Mouse (Mus musculus) left cerebral cortex, postnatal 14 days (tissue): ENCODE measurements around the gene Spats2l. TPM values are rescaled to one million over a fixed set of nuclear protein-coding genes. Genes with fewer than 3 reads are reported as not detected.

Experiments
- DNase-seq, 2 experiments: peaks; one replicate each; pipeline ENCODE4 v3.0.0; 2021 to 2022; ENCODE audit warnings: low spot score in 2 of 2, mixed read lengths in 1 of 2
- intact Hi-C: fragments of 180-260 bp; cut with DNase I; formaldehyde crosslinking; loops from one replicate; pipeline ENCODE4 v1.15.1; 2025
- long read RNA-seq, 2 experiments: library from polyadenylated mRNA; stranded (forward); transcript quantifications; one replicate each; pipeline ENCODE4 v2.0.0; 2021
- total RNA-seq, 2 experiments: library from RNA; stranded (reverse); gene quantifications; 2 replicates each; pipeline ENCODE4 v1.2.3; 2021

The Spats2l gene
- total RNA-seq = 10 to 100 TPM; 55.1 to 60.1 TPM
- long read RNA-seq, experiment 1, transcript Spats2l-206 (14 exons, 3,929 nt) = major isoform, 25 of 68 reads
- long read RNA-seq, experiment 1, partial matches to known transcripts = 1 of 68 reads
- long read RNA-seq, experiment 1, other reads (novel, unspliced or antisense) = 42 of 68 reads
- long read RNA-seq, experiment 2, transcript Spats2l-206 (14 exons, 3,929 nt) = major isoform, 30 of 66 reads
- long read RNA-seq, experiment 2, partial matches to known transcripts = 1 of 66 reads
- long read RNA-seq, experiment 2, other reads (novel, unspliced or antisense) = 35 of 66 reads

DNA sequence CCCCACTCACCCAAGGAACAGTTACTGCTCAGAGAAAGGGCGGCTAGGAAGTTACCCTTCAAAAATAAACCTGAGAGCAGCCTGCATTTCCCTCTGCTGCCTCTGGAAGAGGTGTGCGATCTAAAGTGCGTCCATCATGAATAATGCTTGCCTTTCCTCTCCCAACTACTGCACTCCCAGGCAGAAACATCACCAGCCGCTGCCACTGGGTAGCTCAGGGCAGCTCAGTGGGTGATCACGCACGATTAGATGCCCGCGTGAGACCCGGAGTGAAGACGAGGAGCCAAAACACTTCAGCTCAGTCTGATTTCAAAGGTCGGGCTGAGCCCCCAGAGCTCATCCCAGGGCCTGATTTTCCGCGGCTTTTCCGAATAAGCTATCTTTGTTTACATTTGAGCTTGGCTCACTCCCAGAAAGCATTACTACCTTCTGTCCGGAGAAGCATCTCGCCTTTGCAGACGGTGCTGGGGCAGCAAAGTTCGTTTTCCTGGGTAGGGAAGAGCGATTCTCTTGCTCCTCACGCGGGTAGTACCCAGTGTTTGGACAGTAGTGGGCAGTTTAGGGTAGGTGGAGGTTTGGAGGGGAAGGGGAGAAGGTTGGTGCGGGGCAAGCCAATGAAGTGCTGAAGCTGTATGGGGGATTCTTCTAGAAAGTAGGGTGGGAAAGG, at the start of gene Spats2l:
Spats2l (plus strand) TSS at position 162 of the 667 bp plus-strand sequence.
- intact Hi-C loops = loop anchor here (2.0 to 10.0 kb wide), 3 partner anchors 101 to 343 kb away; no protein-coding TSS in a partner anchor
- DNase-seq = peak; percentile 22 to 38

DNA sequence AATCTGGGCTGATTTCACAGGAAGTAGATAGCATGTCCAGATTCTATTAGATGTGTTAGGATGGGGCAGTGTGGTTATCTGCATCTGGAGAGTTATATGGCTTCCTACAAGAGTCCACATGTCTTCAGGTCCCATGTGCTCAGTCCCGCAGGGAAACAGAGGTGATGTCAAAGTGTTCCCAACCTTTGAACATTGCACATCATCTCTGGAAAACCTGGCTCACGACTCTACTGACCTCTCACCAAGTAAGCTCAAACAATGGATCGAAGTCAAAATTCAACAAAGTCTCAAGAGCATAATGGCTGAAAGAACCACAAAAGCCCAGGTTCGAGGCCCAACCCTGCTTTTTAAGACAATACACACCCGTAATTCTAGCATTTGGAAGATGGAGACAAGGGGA, 48.7 kb upstream of the Spats2l start:
- DNase-seq = no peak
- intact Hi-C loops = no loop called here

DNA sequence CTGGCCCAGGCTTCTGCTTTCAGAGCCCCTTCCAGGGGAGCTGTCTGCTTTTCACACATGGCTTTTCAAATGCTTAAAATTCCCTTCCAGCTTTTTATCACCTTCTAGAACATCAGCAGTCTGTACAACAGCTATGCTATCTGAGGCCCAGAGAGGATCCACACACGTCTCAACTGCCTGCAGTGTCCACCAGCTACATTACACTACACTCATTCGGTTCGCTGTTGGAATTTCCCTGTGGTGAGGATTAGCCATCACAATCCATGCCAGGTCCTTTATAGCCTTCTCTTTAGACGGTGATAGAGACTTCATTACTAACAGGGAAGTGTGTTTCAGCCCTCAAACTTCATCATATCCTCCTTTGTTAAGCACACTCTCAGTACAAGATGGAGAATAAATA, 38.1 kb upstream of the Spats2l start:
- no peak for DNase-seq
- intact Hi-C loops = no loop called here

DNA sequence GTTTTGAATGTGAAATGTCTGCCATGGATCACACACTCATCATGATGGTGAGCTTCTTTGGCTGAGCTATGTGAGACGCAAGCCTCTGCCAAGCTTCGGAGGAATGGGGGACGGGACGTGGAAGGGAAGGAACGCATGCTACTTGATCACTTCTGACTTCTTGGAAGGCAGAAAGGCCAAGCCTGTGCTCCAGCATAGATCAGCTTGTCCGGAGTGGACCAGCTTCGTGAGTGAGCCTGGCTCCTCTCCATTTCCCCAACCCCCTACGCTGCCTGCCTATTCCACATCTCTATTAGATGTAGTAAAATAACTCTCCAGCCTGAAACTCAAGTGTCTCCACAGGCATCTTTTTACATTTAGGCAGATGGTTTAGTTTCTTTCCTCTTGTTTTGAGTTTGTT, 32.2 kb upstream of the Spats2l start:
- intact Hi-C loops = no loop called here
- DNase-seq = no peak

DNA sequence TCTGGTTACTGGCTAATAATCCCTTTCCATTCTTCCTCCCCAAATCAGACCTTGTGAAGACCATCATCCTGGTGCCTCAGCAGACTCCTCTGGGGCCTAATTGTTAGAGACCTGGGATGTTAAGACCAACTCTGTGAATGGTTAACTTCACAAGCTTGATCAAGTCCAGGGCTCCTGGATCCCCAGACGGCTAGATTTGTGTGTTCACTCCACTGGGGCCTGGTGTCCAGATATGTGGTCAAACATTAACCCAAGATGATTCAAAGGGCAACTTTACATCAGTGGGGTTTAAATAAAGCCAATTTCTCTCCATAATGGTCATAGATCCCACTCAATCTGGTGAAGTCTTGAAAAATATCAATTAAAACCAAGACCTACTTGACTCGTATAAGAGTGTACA, 31.7 kb upstream of the Spats2l start:
- DNase-seq = no peak
- intact Hi-C loops = no loop called here

DNA sequence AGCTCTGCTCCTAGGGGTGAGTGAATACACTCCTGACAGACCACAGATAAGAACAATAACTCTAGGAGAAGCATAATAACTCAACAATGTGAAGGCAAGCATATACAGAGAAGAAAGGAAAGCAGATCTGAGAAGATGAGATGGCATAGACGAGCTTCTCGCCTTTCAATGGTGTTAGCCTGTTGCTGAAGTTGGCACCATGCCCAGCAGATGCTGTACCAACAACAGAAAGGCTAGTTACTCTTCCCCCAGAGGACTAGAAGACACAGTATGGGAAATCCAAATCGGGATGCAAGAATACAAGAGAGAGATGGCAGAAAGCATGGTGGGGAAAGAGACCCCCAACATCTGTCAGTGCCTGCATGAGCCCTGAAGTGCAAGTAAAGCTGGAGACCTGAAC, 22.2 kb upstream of the Spats2l start:
- DNase-seq = peak; percentile 7
- intact Hi-C loops = no loop called here

DNA sequence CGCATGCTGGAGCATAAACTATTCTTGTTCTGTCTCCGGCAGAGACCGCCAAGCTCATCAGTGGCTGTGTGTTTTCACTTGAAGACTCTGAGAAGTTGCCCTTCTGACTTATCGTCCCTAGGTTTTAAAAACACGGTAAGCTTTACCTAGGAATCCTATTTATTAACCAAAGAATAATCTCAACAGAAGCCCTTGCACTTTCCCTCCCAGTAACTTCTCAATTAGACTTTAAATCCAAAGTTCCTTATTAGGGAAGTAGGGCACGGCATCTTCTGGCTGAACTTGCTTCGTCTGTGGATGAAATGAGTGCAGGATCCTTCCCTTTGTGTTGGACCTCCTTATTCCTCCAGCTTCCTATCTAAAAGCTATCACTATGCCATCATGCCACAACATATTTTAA, 7.6 kb upstream of the Spats2l start:
- no peak for DNase-seq
- intact Hi-C loops = no loop called here

DNA sequence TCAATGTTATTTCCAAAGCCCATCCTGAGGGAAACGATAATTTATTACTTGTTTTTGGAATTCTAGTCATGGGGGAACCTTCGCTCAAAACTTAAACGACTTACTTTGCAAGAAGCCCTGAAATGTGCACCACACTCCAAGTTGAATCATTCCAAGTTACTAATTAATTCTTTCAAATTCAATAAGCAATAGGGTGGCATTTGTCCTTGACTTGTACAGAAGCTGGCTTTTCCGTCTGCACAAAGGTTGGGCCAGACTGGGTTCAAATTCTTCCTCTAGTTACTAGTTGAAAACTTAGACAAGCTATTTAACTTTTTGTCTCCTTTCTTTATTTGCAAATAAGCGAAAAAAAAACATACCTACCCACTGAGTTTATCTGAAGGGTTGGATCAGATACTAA, 636 bp upstream of the Spats2l start:
- no peak for DNase-seq
- intact Hi-C loops = loop anchor here (10.0 kb wide), 2 partner anchors 101 to 171 kb away; no protein-coding TSS in a partner anchor

DNA sequence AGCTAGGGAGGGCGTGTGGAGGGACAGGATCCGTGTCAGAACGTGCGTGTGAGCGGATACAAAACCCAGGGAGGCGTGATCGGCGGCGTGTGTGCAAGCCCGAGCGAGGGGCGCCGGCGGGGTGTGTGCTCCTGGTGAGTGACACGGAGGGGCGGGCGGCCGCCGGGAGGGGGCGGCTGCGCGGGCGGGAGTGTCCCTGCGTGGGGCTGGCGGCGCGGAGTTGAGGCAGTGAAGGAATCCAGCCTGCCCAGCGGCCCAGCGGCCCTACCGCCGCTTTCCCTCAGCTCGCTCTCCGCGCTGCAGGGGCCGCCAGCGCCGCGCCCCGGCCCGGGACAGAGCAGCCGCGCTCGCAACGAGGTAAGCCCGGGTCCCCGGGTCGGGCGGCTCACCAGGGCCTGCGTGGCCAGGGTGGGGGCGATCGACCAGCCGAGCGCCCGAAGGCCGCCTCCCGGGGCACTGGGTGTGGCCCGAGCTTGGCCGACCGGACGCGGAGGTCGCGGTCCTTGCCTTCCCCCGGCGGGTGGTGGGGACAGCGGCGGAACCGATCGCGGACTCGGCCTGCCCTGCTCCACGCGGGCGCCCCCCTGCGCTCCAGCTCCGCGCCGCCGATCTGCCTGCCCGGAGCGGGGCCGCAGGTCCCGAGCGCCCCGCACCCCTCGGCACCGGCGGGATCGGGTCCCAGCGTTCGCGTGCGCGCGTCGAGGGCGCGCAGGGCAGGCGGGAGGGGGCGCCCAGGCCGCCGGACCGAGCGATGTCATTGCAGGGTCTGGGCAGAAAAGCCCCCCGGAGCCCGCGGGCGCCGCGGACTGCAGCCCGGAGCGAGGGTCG, 920 bp downstream of the Spats2l start:
- intact Hi-C loops = loop anchor here (2.0 to 10.0 kb wide), 3 partner anchors 100 to 344 kb away; no protein-coding TSS in a partner anchor
- DNase-seq = peak; percentile 44 to 60

DNA sequence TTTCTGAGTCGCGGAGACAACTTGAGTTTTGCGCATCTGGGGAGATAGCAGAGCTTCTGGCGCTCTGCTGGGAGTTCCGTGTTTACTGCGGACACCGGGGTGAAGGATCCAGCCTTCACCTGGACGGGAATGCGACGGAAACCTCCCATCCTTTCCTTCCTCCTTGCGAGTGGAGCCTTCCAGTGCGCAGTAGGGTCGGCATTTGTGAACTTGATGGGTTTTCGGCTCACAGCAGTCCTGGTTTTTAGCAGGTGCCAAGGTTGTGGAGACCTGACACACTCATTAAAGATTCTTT, 1.5 kb downstream of the Spats2l start:
- intact Hi-C loops = loop anchor here (2.0 to 10.0 kb wide), 3 partner anchors 99 to 345 kb away; no protein-coding TSS in a partner anchor
- no peak for DNase-seq

DNA sequence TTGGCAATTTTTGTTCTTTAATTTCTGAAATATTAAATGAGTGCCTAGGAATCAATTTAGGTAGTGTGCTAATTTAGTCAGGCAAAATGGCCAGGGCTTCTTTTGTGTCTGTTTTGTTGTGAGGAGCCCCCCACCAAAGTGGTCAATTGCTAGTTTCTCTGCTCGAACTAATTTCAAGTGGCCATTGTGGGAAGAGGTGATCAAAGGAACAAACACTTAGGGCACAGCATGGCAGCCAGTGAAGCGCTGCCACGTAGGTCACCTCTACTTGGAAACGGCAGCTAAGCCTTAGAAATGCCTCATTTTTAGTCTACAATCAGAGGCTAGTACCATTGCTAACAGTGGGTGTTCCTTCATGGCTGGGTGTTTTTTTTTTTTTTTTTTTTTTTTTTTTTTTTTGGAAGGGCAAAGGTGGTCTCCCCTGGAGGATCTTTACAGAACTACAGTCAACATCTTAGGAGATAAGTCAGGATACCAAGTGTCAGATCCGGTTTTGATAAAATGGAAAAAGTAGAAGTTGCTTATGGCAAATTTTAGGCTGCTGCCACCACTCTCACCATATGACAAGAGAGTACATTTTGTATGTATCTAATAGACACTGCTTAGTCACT, 2.8 kb downstream of the Spats2l start:
- intact Hi-C loops = loop anchor here (10.0 kb wide), 2 partner anchors 98 to 168 kb away; no protein-coding TSS in a partner anchor
- DNase-seq = no peak

DNA sequence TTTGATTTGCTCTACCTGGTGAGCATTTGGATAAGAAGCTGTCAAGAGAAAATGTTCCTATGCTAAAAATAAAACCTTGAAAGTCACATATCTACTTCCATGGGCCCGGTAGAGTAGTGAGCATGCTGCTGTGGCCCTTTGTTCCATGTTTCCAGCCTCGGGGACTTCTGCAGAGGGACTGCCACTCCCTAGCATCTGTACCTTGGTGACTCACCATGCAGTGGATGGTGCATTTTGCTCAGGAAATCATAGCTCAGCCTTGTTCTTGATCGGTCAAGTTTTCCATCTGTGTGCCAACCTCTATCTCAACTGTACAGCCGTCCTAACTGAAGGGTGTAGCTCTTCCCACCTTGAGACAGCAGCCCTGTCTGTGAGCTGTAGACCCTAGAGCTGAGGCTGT, 10.3 kb downstream of the Spats2l start:
- no peak for DNase-seq
- intact Hi-C loops = no loop called here

DNA sequence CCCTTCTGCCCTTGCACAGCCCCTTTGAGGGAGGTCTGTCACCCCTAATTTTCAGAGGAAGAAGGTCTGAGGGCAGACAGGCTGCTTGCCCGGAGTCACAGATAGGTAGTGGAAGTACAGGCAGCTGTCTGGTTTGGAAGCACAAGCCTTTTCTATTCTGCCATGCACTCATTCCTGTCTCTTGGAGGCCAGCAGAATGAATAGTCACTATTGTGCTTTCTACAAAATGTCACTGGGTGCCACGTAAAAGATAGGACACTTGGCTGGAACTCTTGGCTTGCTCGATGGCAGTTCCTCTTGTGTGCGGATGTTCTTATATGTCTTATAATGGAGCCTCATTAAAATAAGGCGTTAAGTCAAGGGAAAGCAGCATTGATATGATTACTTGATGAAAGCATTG, 15.9 kb downstream of the Spats2l start:
- intact Hi-C loops = no loop called here
- no peak for DNase-seq

DNA sequence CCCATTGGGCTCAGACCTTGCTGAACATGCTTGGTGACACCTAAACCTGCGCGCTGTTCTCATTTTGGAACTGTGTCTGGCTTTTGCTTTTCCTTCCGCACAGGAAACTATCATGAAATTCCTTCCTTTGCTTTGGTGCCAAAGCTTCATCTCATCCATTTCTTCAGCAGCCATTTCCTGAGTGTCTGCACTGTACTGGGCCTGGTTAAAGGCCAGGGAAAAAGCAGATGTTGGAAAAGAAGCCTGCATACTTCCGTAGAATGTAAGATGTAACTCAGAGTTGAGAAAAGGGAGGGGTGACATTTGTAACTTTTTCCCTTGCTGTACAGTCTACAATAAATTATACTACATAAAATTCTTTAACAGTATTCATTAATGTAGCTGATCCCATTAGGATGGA, 18.2 kb downstream of the Spats2l start:
- DNase-seq = no peak
- intact Hi-C loops = no loop called here

DNA sequence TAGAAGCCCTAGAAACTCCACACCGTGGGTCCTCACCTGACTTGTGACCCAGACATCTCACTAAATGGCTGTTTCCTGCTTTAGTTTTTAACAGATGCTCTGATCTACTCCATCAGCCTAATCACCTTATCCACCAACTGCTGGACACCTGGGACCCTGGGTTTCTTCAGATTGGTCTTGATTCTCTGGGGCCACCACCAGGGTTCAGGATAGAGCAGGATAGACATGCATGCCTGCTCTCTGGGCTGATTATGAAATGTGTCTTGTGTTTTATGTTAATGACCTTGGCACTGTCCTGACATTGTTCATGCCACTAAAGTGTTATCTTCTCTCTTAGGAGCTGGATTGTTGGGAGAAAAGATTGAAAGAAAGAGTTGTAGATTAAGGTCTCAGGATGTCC, 21.9 kb downstream of the Spats2l start:
- intact Hi-C loops = no loop called here
- DNase-seq = no peak

DNA sequence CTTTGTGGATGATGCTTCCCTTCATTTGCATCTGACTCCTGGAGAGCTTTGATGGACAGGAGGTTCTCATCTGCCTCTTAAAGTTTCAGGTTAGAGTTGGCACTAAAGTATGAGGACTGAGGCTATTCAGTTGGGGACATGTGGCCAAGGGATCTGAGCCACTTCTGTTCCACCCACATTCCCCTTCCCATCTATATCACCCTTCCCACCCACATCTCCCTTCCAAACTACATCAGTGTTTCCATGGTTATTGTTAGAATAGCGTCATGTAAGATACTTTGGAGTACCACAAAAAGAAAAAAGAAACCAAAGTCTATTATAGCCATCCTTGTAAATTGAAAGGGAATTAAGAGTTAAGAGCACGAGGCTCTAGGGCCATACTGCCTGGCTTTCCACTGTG, 25.4 kb downstream of the Spats2l start:
- intact Hi-C loops = no loop called here
- no peak for DNase-seq

DNA sequence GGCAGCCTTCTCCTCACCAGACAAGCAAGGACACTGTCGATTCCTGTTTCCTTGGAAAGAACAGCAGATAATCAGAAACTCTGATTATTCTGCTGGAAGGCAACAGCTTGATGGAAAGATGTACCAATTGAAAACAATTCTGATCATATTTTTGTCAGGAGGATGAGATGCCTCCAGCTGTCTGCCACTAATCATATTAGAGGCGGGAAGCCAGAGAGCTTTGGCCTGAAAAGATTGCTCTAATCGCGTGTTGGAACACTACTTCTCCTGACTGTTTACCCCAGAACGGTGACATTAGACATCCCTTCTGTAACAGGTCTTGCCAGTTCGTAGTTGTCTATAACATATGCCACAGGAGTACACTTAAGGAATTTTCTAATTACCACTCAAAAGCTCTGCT, 26.9 kb downstream of the Spats2l start:
- intact Hi-C loops = no loop called here
- DNase-seq = no peak

DNA sequence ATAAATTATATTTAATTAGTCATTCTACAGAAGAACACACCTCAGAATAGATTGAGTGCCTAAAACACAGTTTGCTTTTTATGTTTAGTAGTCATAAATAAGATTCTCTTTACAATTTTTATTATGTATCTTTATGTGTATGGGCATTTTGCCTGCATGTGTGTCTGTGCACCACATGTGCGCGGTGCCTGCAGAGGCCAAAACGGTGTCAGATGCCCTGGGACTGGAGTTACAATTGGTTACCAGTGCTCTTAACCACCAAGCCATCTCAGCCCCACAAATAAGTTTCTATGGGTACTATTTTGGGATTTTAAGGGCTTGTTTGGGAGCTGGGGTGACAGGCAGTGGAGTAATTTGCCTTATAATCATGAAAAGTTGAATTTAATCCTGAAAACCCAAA, 32.2 kb downstream of the Spats2l start:
- intact Hi-C loops = no loop called here
- DNase-seq = no peak

DNA sequence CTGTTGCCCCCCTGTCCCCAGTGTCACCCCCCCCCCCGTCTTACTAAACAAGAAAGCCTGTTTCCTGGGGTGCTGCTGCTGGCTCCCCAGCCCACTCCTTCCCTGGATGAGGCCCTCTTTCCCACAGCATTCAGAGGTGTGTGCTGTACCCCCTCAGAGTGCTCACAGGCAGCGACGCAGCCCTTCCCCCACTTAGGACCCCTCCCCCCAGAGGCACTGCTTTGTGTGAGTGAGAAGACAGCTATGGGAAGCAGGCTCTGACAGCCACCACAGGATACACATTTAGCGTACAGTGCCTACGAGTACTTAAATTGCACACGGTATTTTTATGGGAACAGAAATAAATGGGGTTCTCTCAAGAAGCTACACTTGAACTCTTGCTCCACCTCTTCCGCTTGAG, 33.9 kb downstream of the Spats2l start:
- DNase-seq = no peak
- intact Hi-C loops = no loop called here

DNA sequence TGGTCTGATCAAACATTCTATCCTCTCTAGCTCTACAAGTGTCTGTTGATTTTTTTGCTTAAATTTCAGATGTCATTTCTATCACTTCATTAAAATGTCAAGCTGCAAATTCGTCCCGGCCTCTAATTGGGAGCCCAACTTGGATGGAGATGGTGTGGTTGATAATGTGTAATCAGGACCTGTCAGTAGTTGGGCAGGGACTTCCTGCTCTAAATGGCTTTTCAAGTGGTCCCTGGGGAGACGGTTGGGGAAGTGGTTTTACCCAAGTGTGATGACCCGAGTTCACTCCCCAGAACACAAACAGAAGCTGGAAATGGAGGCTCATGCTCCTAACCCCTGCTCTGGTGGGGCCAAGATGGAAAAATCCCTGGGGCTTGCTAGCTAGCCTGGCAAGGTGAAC, 36.3 kb downstream of the Spats2l start:
- intact Hi-C loops = no loop called here

More for the DNA sequence above, 36.3 kb downstream of the Spats2l start:
- DNase-seq = no peak
